Mouse (Mus musculus) spleen, adult 2 months (tissue): ENCODE measurements around the gene Gtf2h5. TPM values are rescaled to one million over a fixed set of nuclear protein-coding genes. Genes with fewer than 3 reads are reported as not detected.

Experiments
- DNase-seq, 2 experiments: peaks; one replicate each; pipeline versions ENCODE4 v3.0.0 to v3.0.0-alpha.2; 2012 to 2021; ENCODE audit warnings: low spot score in 2 of 2, low read depth in 1 of 2
- H3K27ac ChIP-seq: fragments of 200-500 bp; 2 replicates; pipeline ENCODE4 v1.5.1; 2012; ENCODE audit warnings: low read length, inconsistent platforms; ENCODE audit not compliant: insufficient read depth
- H3K27me3 ChIP-seq: fragments of 200-500 bp; 2 replicates; pipeline ENCODE4 v1.6.1; 2012; ENCODE audit warnings: mild to moderate bottlenecking, moderate library complexity, low read length, inconsistent platforms; ENCODE audit not compliant: control insufficient read depth, insufficient read depth
- H3K36me3 ChIP-seq: fragments of 200-500 bp; 2 replicates; pipeline ENCODE4 v1.6.1; 2012; ENCODE audit warnings: mild to moderate bottlenecking, low read length, inconsistent platforms; ENCODE audit not compliant: control insufficient read depth, insufficient read depth
- H3K4me1 ChIP-seq: fragments of 200-500 bp; 2 replicates; pipeline ENCODE4 v1.6.1; 2011; ENCODE audit warnings: inconsistent platforms; ENCODE audit not compliant: control insufficient read depth, insufficient read depth, insufficient read length
- H3K4me3 ChIP-seq: fragments of 200-500 bp; 2 replicates; pipeline ENCODE4 v1.5.1; 2011; ENCODE audit warnings: mild to moderate bottlenecking, inconsistent platforms; ENCODE audit not compliant: insufficient read depth, insufficient read length; ENCODE audit errors: extremely low read depth
- CTCF ChIP-seq: fragments of 200-500 bp; IDR thresholded peaks from 2 replicates; pipeline ENCODE4 v1.5.1; 2011; ENCODE audit warnings: mild to moderate bottlenecking, inconsistent platforms; ENCODE audit not compliant: insufficient read depth, insufficient read length, insufficient replicate concordance; ENCODE audit errors: extremely low read depth
- POLR2A ChIP-seq: fragments of 200-500 bp; IDR thresholded peaks from 2 replicates; pipeline ENCODE4 v1.6.1; 2011; ENCODE audit warnings: low read depth, low read length, inconsistent platforms
- WGBS: fragments of 180-500 bp; shearing (Covaris S2); methylation state at CpG from one replicate; pipeline ENCODE4 v1.1.7; 2018; 5-methylcytosine and 5-hydroxymethylcytosine counted together
- polyA plus RNA-seq: library from polyadenylated mRNA; depleted of rRNA; stranded (reverse); fragments of >200 nt; gene quantifications from 2 replicates; pipeline ENCODE4 v1.2.3, GENCODE M21; 2012

The Gtf2h5 gene
- polyA plus RNA-seq, 1 experiment: 7.1 TPM

DNA sequence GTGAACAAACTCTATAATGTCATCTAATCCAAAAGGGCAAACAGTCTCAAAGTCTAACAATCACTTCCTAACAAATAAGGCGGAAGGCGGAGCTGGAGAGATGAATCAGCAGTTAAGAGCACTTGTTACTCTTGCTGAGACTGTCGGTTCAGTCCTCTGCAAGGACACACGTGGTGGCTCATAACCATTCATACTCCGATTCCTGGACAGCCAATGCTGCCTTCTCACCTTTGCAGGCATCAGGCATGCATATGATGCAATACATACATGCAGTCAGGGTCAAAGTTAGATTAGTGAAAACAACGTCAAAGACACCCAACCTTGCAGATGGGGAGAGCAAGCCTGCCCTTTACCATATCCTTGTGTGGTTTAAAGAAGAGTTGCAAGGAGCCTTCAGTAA lies 12.0 kb downstream of the Gtf2h5 start:
- DNase-seq: no peak
- Histone ChIP-seq H3K27ac (no peak overlapping the region), H3K27me3 (no peaks in the 10 kb centered on the region), H3K4me1 (no peaks in the 10 kb centered on the region), H3K36me3 (peaks cover 3% of the 10 kb centered on the region; the same call in 1 of the 2 replicates), H3K4me3 (no peak overlapping the region)
- TF ChIP-seq POLR2A: no peak
- TF ChIP-seq CTCF: no peak
- WGBS: 84% methylated on average over 6 of the region's 6 CpGs

DNA sequence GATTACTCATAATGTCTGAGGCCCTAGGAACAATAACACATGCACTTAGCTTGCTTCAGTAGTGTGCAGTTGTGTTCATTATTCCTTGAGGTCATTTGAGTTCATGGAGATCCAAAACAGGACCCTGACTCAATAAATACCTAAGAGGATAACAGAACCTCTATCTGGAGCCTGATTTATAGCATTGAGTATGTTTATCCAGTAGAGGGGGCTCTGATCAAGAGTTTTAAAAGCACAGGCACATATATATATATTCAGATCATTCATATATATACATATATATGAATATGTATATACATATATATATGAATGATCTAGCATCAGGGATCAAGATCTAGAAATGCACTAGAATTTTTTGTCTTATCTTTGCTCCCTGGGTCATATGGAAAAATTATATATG lies 16.0 kb downstream of the Gtf2h5 start:
- no peak overlapping the region for H3K27ac ChIP-seq
- peaks cover 2% of the 10 kb centered on the region; the same call in 1 of the 2 replicates for H3K36me3 ChIP-seq
- H3K4me1 ChIP-seq: no peaks in the 10 kb centered on the region
- DNase-seq: no peak
- no peak overlapping the region for H3K4me3 ChIP-seq
- TF ChIP-seq CTCF (no peak), POLR2A (no peak)
- no peaks in the 10 kb centered on the region for H3K27me3 ChIP-seq

DNA sequence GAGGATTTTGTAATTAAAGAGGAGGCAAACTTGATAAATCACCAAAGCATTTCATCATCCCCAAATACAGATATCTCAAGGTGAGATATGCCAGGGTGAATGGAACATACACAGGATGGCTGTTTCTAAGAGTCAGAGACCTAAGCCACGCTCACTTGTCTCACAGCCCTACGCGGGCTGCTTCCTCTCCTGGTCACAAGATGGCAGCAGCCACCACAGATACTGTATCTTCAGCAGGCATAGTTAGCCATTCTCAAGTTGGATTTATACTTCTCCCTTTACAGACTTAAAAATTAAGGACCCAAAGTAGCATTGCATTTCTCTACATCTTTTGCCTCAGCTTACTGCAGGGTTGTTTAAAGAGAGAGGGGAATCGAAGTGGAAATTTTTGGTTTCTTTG lies 18.3 kb downstream of the Gtf2h5 start:
- Histone ChIP-seq H3K36me3 (no peaks in the 10 kb centered on the region), H3K4me3 (no peak overlapping the region), H3K27me3 (no peaks in the 10 kb centered on the region), H3K4me1 (no peaks in the 10 kb centered on the region), H3K27ac (no peak overlapping the region)
- 41% methylated on average over 4 of the region's 4 CpGs for whole genome bisulfite sequencing
- TF ChIP-seq POLR2A (no peak), CTCF (peak; percentile 88; the same call in 1 of the 2 replicates)
- peak; percentile 26 to 58 for DNase-seq

DNA sequence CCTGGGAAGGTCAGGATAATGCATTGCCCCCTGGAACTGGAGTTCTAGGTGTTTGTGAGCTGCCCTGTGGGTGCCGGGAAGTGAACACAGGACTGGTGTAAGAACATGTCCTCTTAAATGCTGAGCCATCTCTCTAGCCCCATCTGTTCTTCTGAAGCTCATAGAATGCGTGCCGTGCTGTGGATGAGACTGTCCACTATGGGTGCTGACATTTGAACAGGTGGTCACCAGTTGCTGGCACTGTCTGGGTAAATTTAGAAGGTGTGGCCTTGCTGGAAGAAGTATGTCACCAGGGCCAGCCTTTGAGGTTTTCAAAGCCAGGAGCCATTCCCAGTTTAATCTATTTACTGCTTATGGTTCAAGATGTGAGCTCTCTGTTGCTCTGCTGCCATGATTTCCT lies 22.7 kb downstream of the Gtf2h5 start:
- H3K27me3 ChIP-seq: no peaks in the 10 kb centered on the region; the same call in 1 of the 2 replicates
- H3K4me3 ChIP-seq: no peak overlapping the region
- H3K27ac ChIP-seq: no peak overlapping the region
- no peaks in the 10 kb centered on the region for H3K36me3 ChIP-seq
- TF ChIP-seq CTCF: no peak
- TF ChIP-seq POLR2A: no peak
- H3K4me1 ChIP-seq: no peaks in the 10 kb centered on the region
- WGBS: 95% methylated on average over 3 of the region's 3 CpGs
- no peak for DNase-seq

DNA sequence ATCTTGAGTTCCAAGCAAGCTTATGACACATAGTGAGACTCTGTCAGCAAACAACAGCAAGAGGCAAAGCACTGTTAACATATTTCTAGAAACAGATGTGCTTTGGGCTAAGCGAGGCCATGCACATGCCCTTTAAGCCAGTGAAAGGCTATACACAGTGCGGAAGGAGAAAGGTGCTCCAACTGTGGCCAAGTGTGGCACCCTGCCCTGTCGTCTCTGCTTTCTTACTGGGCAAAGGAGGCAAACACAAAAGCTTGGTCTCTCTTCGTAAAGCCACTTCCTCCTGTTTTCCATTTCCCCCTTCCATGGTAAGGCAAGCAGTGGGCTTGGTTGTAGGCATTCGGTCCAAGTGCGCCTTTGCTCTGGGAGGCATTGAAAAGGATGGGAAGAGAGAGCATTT lies 24.0 kb downstream of the Gtf2h5 start:
- 62% methylated on average over 6 of the region's 6 CpGs for WGBS
- H3K4me1 ChIP-seq: no peaks in the 10 kb centered on the region; the same call in 1 of the 2 replicates
- no peaks in the 10 kb centered on the region; the same call in 1 of the 2 replicates for H3K27me3 ChIP-seq
- no peaks in the 10 kb centered on the region for H3K36me3 ChIP-seq
- no peak for TF ChIP-seq CTCF
- TF ChIP-seq POLR2A: no peak
- DNase-seq: no peak
- no peak overlapping the region for H3K27ac ChIP-seq
- H3K4me3 ChIP-seq: no peak overlapping the region

DNA sequence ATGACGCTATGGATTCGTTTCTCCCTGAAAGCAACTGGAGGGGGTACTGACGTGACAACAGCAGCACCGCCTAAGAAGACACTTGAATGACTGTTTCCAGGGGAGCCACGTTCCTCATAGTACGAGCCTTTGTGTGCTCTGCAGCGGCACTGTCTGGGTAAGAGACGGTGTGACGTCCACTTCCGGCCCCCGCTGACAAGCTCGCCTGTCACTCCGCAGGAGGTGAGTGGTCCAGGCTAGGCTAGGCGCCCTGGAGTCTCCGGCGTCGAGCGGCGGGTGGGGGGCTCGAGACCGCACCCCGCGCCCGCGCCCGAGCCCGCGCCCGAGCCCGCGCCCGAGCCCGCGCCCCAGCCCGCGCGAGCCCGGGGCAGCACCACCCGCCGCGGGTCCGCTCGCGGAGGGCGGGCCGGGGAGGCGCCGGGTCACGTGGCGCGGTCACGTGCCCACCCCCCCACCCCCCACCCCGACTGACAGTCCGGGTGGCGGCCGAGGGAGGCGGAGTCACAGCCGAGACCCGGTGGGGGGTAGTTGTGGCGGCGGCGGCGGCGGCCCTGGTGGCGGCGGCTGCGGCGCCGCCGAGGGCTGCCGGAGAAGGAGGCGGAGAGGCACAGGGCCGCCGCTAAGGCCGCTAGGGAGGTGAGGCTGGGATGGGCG lies 26.9 kb downstream of the Gtf2h5 start, which contains the start of gene Tulp4:
Gene Tulp4 (plus strand): TSS at position 77 of the 654 bp plus-strand sequence.
- no peaks in the 10 kb centered on the region; the same call in 1 of the 2 replicates for H3K27me3 ChIP-seq
- no peaks in the 10 kb centered on the region; the same call in 1 of the 2 replicates for H3K4me1 ChIP-seq
- DNase-seq: peak; percentile 79
- H3K4me3 ChIP-seq: peak within 1 kb of the TSS; percentile 68
- peak within 1 kb of the TSS; percentile 89 for H3K27ac ChIP-seq
- no peak for TF ChIP-seq CTCF
- peak; percentile 27; the same call in 1 of the 2 replicates for TF ChIP-seq POLR2A
- under 1% methylated on average over 50 of the region's 76 CpGs for WGBS
- no peaks in the 10 kb centered on the region for H3K36me3 ChIP-seq

DNA sequence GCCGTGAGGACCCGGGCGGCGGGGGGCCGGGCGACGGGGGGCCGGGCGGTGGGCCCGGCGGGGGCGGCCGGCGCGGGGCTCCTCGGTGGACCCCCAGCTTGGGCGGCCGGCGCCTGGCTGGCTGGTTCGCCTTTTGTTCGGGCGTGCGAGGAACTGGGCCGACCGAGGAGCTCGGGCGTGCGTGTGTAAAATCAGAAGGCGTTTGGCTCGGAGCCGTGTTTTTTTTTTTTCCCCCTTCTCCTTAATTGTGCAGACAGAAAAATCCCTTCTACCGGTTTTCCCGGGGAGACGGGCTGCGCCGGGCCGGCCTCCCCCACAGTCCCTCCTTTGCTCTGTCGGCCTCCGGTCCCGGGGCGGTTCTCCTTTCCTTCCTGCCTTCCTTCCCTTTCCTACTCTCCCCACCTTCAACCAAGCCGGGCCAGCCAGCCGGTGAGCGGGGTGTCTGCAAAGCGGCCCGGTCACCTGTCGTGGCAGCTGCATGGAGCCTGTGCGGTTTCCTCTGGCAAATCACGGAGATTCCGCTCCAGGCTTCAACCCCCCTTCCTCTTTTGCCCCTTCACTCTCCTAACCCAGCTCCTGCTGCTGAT lies 27.5 kb downstream of the Gtf2h5 start:
- no peaks in the 10 kb centered on the region for H3K36me3 ChIP-seq
- H3K4me1 ChIP-seq: no peaks in the 10 kb centered on the region; the same call in 1 of the 2 replicates
- peak in 1 of 2 experiments; percentile 36 for DNase-seq
- H3K27me3 ChIP-seq: no peaks in the 10 kb centered on the region; the same call in 1 of the 2 replicates
- WGBS: under 1% methylated on average over 45 of the region's 50 CpGs
- TF ChIP-seq CTCF: no peak
- no peak for TF ChIP-seq POLR2A
- peak overlapping the region; percentile 68 for H3K4me3 ChIP-seq
- H3K27ac ChIP-seq: peak overlapping the region; percentile 45
